Mouse (Mus musculus): Measurements from ENCODE around the gene Tmem52. TPM values are rescaled to one million over a fixed set of nuclear protein-coding genes. Genes with fewer than 3 reads are reported as not detected.
A peak's percentile ranks its signal among the peaks of the same experiment; 100 is the strongest.
"Not testable (repeated sequence)": the region's sequence is repeated elsewhere in the genome, so short reads cannot be mapped to it uniquely, and the experiment has no call there.

The Tmem52 gene
- polyA plus RNA-seq, 1 experiment from 2014 or later: 0.34 TPM

- no peak overlapping the region for H3K4me3 ChIP-seq (ENCODE audit: low read length)
- ATAC-seq: no peak
- no peaks in the 10 kb centered on the region for H3K4me1 ChIP-seq (ENCODE audit: control insufficient read depth, insufficient read depth, low read depth, low read length)
- no peaks in the 10 kb centered on the region for H3K9me3 ChIP-seq (ENCODE audit: control insufficient read depth, low read length)
- H3K36me3 ChIP-seq (ENCODE audit: control insufficient read depth, insufficient read depth, low read length): no peaks in the 10 kb centered on the region
- H3K27ac ChIP-seq (ENCODE audit: low read depth, low read length): no peak overlapping the region
- H3K27me3 ChIP-seq (replicated peaks; ENCODE audit: control insufficient read depth, insufficient read depth, low read length): no peaks in the 10 kb centered on the region
- H3K4me2 ChIP-seq (ENCODE audit: low read length): no peak overlapping the region
- H3K9ac ChIP-seq (ENCODE audit: low read depth, low read length): no peak overlapping the region; the same call in 1 of the 2 replicates
- 86% methylated on average over 18 of the region's 18 CpGs for WGBS
Measured at GRCm38 (mm10) chr4:155469590-155470262, 812 bp downstream of the Tmem52 start.

GRCm38 (mm10) chr4:155470263-155470953 lies 1.5 kb downstream of the Tmem52 start:
- WGBS: 86% methylated on average over 16 of the region's 16 CpGs
- Histone ChIP-seq H3K4me1 (ENCODE audit: control insufficient read depth, insufficient read depth, low read depth, low read length) (no peaks in the 10 kb centered on the region), H3K27ac (ENCODE audit: low read depth, low read length) (no peak overlapping the region), H3K9me3 (ENCODE audit: control insufficient read depth, low read length) (no peaks in the 10 kb centered on the region), H3K4me2 (ENCODE audit: low read length) (no peak overlapping the region), H3K36me3 (ENCODE audit: control insufficient read depth, insufficient read depth, low read length) (no peaks in the 10 kb centered on the region), H3K9ac (ENCODE audit: low read depth, low read length) (no peak overlapping the region), H3K27me3 (replicated peaks; ENCODE audit: control insufficient read depth, insufficient read depth, low read length) (no peaks in the 10 kb centered on the region), H3K4me3 (ENCODE audit: low read length) (no peak overlapping the region)
- no peak for ATAC-seq

- Histone ChIP-seq H3K9ac (ENCODE audit: low read depth, low read length) (no peak overlapping the region), H3K4me3 (ENCODE audit: low read length) (no peak overlapping the region), H3K27me3 (replicated peaks; ENCODE audit: control insufficient read depth, insufficient read depth, low read length) (no peaks in the 10 kb centered on the region), H3K27ac (ENCODE audit: low read depth, low read length) (no peak overlapping the region), H3K4me1 (ENCODE audit: control insufficient read depth, insufficient read depth, low read depth, low read length) (no peaks in the 10 kb centered on the region), H3K9me3 (ENCODE audit: control insufficient read depth, low read length) (no peaks in the 10 kb centered on the region), H3K4me2 (ENCODE audit: low read length) (no peak overlapping the region), H3K36me3 (ENCODE audit: control insufficient read depth, insufficient read depth, low read length) (no peaks in the 10 kb centered on the region)
- no peak for ATAC-seq
- 87% methylated on average over 7 of the region's 7 CpGs for WGBS
Measured at GRCm38 (mm10) chr4:155470997-155471396, 2.1 kb downstream of the Tmem52 start.

- H3K4me3 ChIP-seq (ENCODE audit: low read length): no peak overlapping the region
Measured at GRCm38 (mm10) chr4:155471406-155471805, 2.5 kb downstream of the Tmem52 start.

GRCm38 (mm10) chr4:155472716-155473290 lies 3.9 kb downstream of the Tmem52 start:
- no peak for ATAC-seq
- Histone ChIP-seq H3K4me1 (ENCODE audit: control insufficient read depth, insufficient read depth, low read depth, low read length) (no peaks in the 10 kb centered on the region), H3K4me2 (ENCODE audit: low read length) (no peak overlapping the region), H3K4me3 (ENCODE audit: low read length) (no peak overlapping the region), H3K9ac (ENCODE audit: low read depth, low read length) (no peak overlapping the region), H3K27ac (ENCODE audit: low read depth, low read length) (no peak overlapping the region), H3K36me3 (ENCODE audit: control insufficient read depth, insufficient read depth, low read length) (no peaks in the 10 kb centered on the region), H3K9me3 (ENCODE audit: control insufficient read depth, low read length) (no peaks in the 10 kb centered on the region), H3K27me3 (replicated peaks; ENCODE audit: control insufficient read depth, insufficient read depth, low read length) (no peaks in the 10 kb centered on the region)
- 72% methylated on average over 3 of the region's 3 CpGs for WGBS

More at GRCm38 (mm10) chr4:155471406-155471805, 2.5 kb downstream of the Tmem52 start:
- Histone ChIP-seq H3K27ac (ENCODE audit: low read depth, low read length) (no peak overlapping the region), H3K9me3 (ENCODE audit: control insufficient read depth, low read length) (no peaks in the 10 kb centered on the region), H3K4me1 (ENCODE audit: control insufficient read depth, insufficient read depth, low read depth, low read length) (no peaks in the 10 kb centered on the region), H3K36me3 (ENCODE audit: control insufficient read depth, insufficient read depth, low read length) (no peaks in the 10 kb centered on the region), H3K9ac (ENCODE audit: low read depth, low read length) (no peak overlapping the region), H3K27me3 (replicated peaks; ENCODE audit: control insufficient read depth, insufficient read depth, low read length) (no peaks in the 10 kb centered on the region), H3K4me2 (ENCODE audit: low read length) (no peak overlapping the region)
- 92% methylated on average over 7 of the region's 7 CpGs for WGBS
- ATAC-seq: no peak

- Histone ChIP-seq H3K27ac (ENCODE audit: low read depth, low read length) (no peak overlapping the region), H3K4me1 (ENCODE audit: control insufficient read depth, insufficient read depth, low read depth, low read length) (no peaks in the 10 kb centered on the region)
- no peak for ATAC-seq
Measured at GRCm38 (mm10) chr4:155473319-155473718, 4.4 kb downstream of the Tmem52 start.

GRCm38 (mm10) chr4:155473796-155474195 lies 4.9 kb downstream of the Tmem52 start:
- not testable (repeated sequence) for H3K4me1 ChIP-seq (ENCODE audit: control insufficient read depth, insufficient read depth, low read depth, low read length); H3K4me3 ChIP-seq (ENCODE audit: low read length); H3K4me2 ChIP-seq (ENCODE audit: low read length); H3K27me3 ChIP-seq (replicated peaks; ENCODE audit: control insufficient read depth, insufficient read depth, low read length); H3K36me3 ChIP-seq (ENCODE audit: control insufficient read depth, insufficient read depth, low read length); H3K9me3 ChIP-seq (ENCODE audit: control insufficient read depth, low read length); ATAC-seq; H3K27ac ChIP-seq (ENCODE audit: low read depth, low read length); H3K9ac ChIP-seq (ENCODE audit: low read depth, low read length)
- 60% methylated on average over 2 of the region's 2 CpGs for WGBS

More at GRCm38 (mm10) chr4:155473319-155473718, 4.4 kb downstream of the Tmem52 start:
- Histone ChIP-seq H3K4me2 (ENCODE audit: low read length) (no peak overlapping the region), H3K36me3 (ENCODE audit: control insufficient read depth, insufficient read depth, low read length) (no peaks in the 10 kb centered on the region), H3K9me3 (ENCODE audit: control insufficient read depth, low read length) (no peaks in the 10 kb centered on the region), H3K9ac (ENCODE audit: low read depth, low read length) (no peak overlapping the region), H3K4me3 (ENCODE audit: low read length) (no peak overlapping the region), H3K27me3 (replicated peaks; ENCODE audit: control insufficient read depth, insufficient read depth, low read length) (no peaks in the 10 kb centered on the region)
- WGBS: 60% methylated on average over 5 of the region's 5 CpGs

- Histone ChIP-seq H3K4me1 (ENCODE audit: control insufficient read depth, insufficient read depth, low read depth, low read length) (0 out of 2 replicates have a peak, but pooled peaks cover 2% of the 10 kb centered on the region), H3K27me3 (replicated peaks; ENCODE audit: control insufficient read depth, insufficient read depth, low read length) (no peaks in the 10 kb centered on the region), H3K9ac (ENCODE audit: low read depth, low read length) (peak overlapping the region; percentile 1), H3K9me3 (ENCODE audit: control insufficient read depth, low read length) (no peaks in the 10 kb centered on the region), H3K27ac (ENCODE audit: low read depth, low read length) (peak overlapping the region; percentile 5; the same call in 1 of the 2 replicates), H3K4me3 (ENCODE audit: low read length) (0 out of 2 replicates have a peak overlapping the region, but pooled peaks have one; percentile 4), H3K4me2 (ENCODE audit: low read length) (peak overlapping the region; percentile 39), H3K36me3 (ENCODE audit: control insufficient read depth, insufficient read depth, low read length) (no peaks in the 10 kb centered on the region)
- ATAC-seq: peak; percentile 84
- 20% methylated on average over 28 of the region's 28 CpGs for WGBS
Measured at GRCm38 (mm10) chr4:155481381-155482124, 12.6 kb downstream of the Tmem52 start.
